Mouse (Mus musculus) intestine, embryonic 16.5 days (tissue): ENCODE measurements around the gene Fbxw15. TPM values are rescaled to one million over a fixed set of nuclear protein-coding genes. Genes with fewer than 3 reads are reported as not detected.

Experiments used
- polyA plus RNA-seq: library from polyadenylated mRNA; unstranded; fragments of >200 nt; fragmentation: Nextera tagmentation; extraction: Ambion mirVana; gene quantifications from 2 replicates; pipeline ENCODE4 v1.2.1, GENCODE M21; 2015

Gene Fbxw15
- polyA plus RNA-seq, 1 experiment from 2014 or later, result not detected

Other genes with a start within 250 kb of the Fbxw15 start
- not detected in 2 replicates for gene Fbxw28, start 228.6 kb downstream of the Fbxw15 start, polyA plus RNA-seq
- not detected in 2 replicates for gene Fbxw22, start 164.0 kb downstream of the Fbxw15 start, polyA plus RNA-seq
- gene Fbxw16, start 119.1 kb downstream of the Fbxw15 start, polyA plus RNA-seq, result not detected in 2 replicates
- not detected in 2 replicates for gene Fbxw19, start 72.4 kb downstream of the Fbxw15 start, polyA plus RNA-seq
- gene Fbxw24, start 57.8 kb upstream of the Fbxw15 start, polyA plus RNA-seq, result 0.09 TPM in 1 of 2 replicates, not detected in the other
- gene Fbxw25, start 96.4 kb upstream of the Fbxw15 start, polyA plus RNA-seq, result not detected in 2 replicates
- 0.09 TPM in 1 of 2 replicates, not detected in the other for gene Fbxw18, start 134.4 kb upstream of the Fbxw15 start, polyA plus RNA-seq
- 0.07 and 0.18 TPM in 2 replicates for gene Fbxw26, start 177.8 kb upstream of the Fbxw15 start, polyA plus RNA-seq
- gene Fbxw27, start 222.4 kb upstream of the Fbxw15 start, polyA plus RNA-seq, result not detected in 2 replicates
- 0.18 and 0.67 TPM in 2 replicates for gene Spink8, start 244.0 kb upstream of the Fbxw15 start, polyA plus RNA-seq